Mouse (Mus musculus): ENCODE data around the gene Sh2b2. TPM values are rescaled to one million over a fixed set of nuclear protein-coding genes. Genes with fewer than 3 reads are reported as not detected.
"Not testable (repeated sequence)": the region's sequence is repeated elsewhere in the genome, so short reads cannot be mapped to it uniquely, and the experiment has no call there.

Sh2b2 gene
- polyA plus RNA-seq, 1 experiment from 2014 or later, result 10.2 TPM

DNA sequence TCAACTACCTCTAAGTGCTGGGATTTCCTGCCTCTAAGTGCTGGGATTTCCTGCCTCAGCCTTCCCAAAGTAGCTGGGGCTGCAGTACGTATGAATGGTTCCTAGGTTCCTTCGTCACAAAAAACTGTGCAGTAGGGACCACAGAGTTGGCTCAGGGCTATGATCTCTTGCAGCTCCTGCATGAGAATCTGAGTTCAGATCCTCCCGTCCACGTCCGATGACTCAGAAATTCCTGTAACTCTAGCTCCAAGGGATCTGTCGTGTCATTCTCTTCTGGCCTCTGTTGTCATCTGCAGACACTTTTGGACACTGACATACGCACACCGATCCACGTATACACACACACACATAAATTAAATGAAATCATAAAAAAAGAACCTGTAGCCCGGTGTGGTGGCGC is 33.6 kb downstream of the Sh2b2 start:
- H3K36me3 ChIP-seq (ENCODE audit: control insufficient read depth, insufficient read depth, low read length), result no peaks in the 10 kb centered on the region
- ATAC-seq (ENCODE audit: insufficient number of reproducible peaks, low FRiP score, low TSS enrichment, low read depth) (no peak), DNase-seq (ENCODE audit: low spot score) (no peak)
- H3K4me2 ChIP-seq (ENCODE audit: low read depth, severe bottlenecking), result no peak overlapping the region
- H3K4me1 ChIP-seq (ENCODE audit: control insufficient read depth, insufficient read depth, low read length), result no peaks in the 10 kb centered on the region
- H3K27ac ChIP-seq (replicated peaks; ENCODE audit: low read depth, low read length), result no peak overlapping the region
- H3K9ac ChIP-seq (ENCODE audit: low read length), result no peak overlapping the region
- H3K9me3 ChIP-seq (ENCODE audit: control insufficient read depth, low read length), result peaks cover 2% of the 10 kb centered on the region; the same call in 1 of the 2 replicates
- H3K27me3 ChIP-seq (ENCODE audit: control insufficient read depth, insufficient read depth, low read length), result no peaks in the 10 kb centered on the region
- H3K4me3 ChIP-seq (ENCODE audit: low read depth, low read length), result no peak overlapping the region
- WGBS, result 91% methylated on average over 11 of the region's 11 CpGs

DNA sequence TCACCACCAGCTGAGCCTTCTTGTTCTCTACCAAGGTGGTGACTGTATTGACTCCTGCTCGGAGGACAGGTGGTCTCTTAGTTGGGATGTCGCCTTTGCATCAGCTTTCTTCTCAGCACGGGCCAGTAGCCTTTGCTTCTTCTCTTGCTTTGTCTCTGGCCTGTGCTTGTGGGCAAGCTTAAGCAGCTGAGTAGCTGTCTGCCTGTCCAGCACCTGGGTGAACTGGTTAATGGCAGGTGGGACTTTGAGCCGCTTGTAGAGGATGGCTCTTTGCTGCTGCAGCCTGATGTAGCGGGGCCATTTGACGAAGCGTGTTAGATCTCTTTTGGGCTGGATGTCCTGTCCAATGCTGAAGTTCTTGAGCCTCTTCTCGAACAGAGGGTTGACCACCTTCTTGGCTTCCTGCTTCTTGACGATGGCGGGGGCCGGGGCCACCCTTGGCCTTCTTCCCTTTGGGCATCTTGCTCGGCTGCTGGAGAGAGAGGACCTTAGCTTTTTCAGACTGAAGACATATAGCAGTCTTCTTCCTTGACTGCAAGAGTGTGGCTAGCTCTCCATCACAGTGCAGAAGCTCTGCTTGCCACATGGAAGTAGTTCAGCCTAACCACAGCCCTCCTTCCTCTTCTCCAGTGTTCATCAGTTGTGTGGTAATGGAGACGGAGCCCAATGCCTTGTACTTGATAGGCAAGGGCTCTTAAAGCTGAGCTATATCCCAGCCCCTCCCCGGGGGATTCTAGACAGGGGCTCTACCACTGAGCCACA is 34.8 kb downstream of the Sh2b2 start:
- H3K27me3 ChIP-seq (ENCODE audit: control insufficient read depth, insufficient read depth, low read length); H3K27ac ChIP-seq (replicated peaks; ENCODE audit: low read depth, low read length); ATAC-seq (ENCODE audit: insufficient number of reproducible peaks, low FRiP score, low TSS enrichment, low read depth); H3K9ac ChIP-seq (ENCODE audit: low read length); H3K36me3 ChIP-seq (ENCODE audit: control insufficient read depth, insufficient read depth, low read length); DNase-seq (ENCODE audit: low spot score); H3K4me2 ChIP-seq (ENCODE audit: low read depth, severe bottlenecking); H3K9me3 ChIP-seq (ENCODE audit: control insufficient read depth, low read length); H3K4me1 ChIP-seq (ENCODE audit: control insufficient read depth, insufficient read depth, low read length); H3K4me3 ChIP-seq (ENCODE audit: low read depth, low read length): not testable (repeated sequence)
- 92% methylated on average over 14 of the region's 14 CpGs for WGBS

DNA sequence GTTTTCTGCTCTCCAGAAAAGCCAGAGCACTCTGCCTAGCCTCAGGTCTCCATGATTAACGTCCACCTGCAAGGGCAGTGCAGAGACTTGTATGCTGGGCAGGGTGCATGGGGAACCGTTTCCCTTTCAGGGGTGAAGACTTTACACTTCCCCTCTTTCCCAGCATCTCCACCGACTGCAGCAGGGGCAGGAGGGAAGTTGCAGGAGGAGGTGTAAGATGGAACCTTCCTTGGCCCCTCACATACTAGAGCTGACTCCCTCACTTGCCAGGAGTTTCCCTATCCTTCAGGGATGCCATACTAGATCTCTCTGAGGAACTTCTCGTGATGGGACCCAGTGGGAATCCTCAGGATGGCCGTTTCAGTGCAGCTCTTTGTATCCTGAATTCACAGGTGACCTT is 35.8 kb downstream of the Sh2b2 start:
- H3K4me2 ChIP-seq (ENCODE audit: low read depth, severe bottlenecking), result no peak overlapping the region
- no peak for ATAC-seq (ENCODE audit: insufficient number of reproducible peaks, low FRiP score, low TSS enrichment, low read depth)
- WGBS, result 78% methylated on average over 5 of the region's 5 CpGs

DNA sequence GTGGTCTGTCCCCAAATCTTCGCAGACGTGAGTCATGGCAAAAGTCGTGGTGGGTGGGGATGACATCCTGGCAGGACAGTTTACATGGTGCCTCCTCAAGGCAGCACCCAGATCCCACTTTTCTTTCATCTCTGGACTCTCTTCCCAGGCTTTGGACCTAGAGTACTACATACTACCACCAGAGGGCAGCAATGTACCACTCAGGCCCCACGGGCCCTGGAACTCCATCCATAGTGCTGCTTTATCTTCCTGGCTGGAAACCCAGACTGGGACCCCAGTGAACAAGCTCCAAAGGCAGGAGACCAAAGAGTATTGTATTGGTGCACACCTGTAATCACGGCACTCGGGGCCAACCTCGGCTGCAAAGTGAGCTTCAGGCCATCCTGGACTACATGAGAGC is 44.5 kb downstream of the Sh2b2 start:
- peak; percentile 78 for DNase-seq (ENCODE audit: low spot score)
- Histone ChIP-seq H3K27ac (replicated peaks; ENCODE audit: low read depth, low read length) (no peak overlapping the region), H3K4me1 (ENCODE audit: control insufficient read depth, insufficient read depth, low read length) (peaks cover 3% of the 10 kb centered on the region; the same call in 1 of the 2 replicates), H3K27me3 (ENCODE audit: control insufficient read depth, insufficient read depth, low read length) (no peaks in the 10 kb centered on the region), H3K4me2 (ENCODE audit: low read depth, severe bottlenecking) (no peak overlapping the region), H3K36me3 (ENCODE audit: control insufficient read depth, insufficient read depth, low read length) (no peaks in the 10 kb centered on the region), H3K9me3 (ENCODE audit: control insufficient read depth, low read length) (no peaks in the 10 kb centered on the region), H3K4me3 (ENCODE audit: low read depth, low read length) (no peak overlapping the region), H3K9ac (ENCODE audit: low read length) (no peak overlapping the region)
- ATAC-seq (ENCODE audit: insufficient number of reproducible peaks, low FRiP score, low TSS enrichment, low read depth), result peak; percentile 23; the same call in 1 of the 2 replicates
- WGBS, result 33% methylated on average over 7 of the region's 7 CpGs

More for the DNA sequence above, 35.8 kb downstream of the Sh2b2 start:
- Histone ChIP-seq H3K27ac (replicated peaks; ENCODE audit: low read depth, low read length) (no peak overlapping the region), H3K36me3 (ENCODE audit: control insufficient read depth, insufficient read depth, low read length) (no peaks in the 10 kb centered on the region), H3K4me1 (ENCODE audit: control insufficient read depth, insufficient read depth, low read length) (no peaks in the 10 kb centered on the region), H3K9me3 (ENCODE audit: control insufficient read depth, low read length) (no peaks in the 10 kb centered on the region; the same call in 1 of the 2 replicates), H3K27me3 (ENCODE audit: control insufficient read depth, insufficient read depth, low read length) (no peaks in the 10 kb centered on the region), H3K4me3 (ENCODE audit: low read depth, low read length) (no peak overlapping the region), H3K9ac (ENCODE audit: low read length) (no peak overlapping the region)
- DNase-seq (ENCODE audit: low spot score), result no peak

DNA sequence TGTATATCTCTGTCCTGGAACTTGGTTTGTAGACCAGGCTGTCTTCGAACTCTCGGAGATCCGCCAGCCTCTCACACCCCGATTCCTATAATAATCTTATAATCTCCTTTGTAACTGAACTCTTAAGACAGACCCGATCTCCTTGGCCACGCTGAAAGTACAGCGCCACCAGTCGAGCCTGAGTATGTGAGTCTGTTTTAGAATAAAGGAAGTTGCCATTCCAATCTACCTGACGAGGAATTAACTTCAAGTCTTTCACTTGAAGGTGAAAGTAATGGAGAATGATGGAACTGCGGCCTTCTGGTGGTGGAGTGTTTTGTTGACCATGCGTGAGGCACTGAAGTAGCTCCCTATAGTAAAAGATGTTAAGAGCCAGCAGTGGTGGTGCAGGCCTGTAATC is 46.8 kb downstream of the Sh2b2 start:
- peak; percentile 30 for DNase-seq (ENCODE audit: low spot score)
- H3K9ac ChIP-seq (ENCODE audit: low read length), result peak overlapping the region; percentile 80
- H3K9me3 ChIP-seq (ENCODE audit: control insufficient read depth, low read length), result no peaks in the 10 kb centered on the region
- H3K27me3 ChIP-seq (ENCODE audit: control insufficient read depth, insufficient read depth, low read length), result no peaks in the 10 kb centered on the region
- peak overlapping the region; percentile 46 for H3K4me2 ChIP-seq (ENCODE audit: low read depth, severe bottlenecking)
- no peak overlapping the region for H3K27ac ChIP-seq (replicated peaks; ENCODE audit: low read depth, low read length)
- peaks cover 3% of the 10 kb centered on the region; the same call in 1 of the 2 replicates for H3K4me1 ChIP-seq (ENCODE audit: control insufficient read depth, insufficient read depth, low read length)
- ATAC-seq (ENCODE audit: insufficient number of reproducible peaks, low FRiP score, low TSS enrichment, low read depth), result no peak
- peaks cover 10% of the 10 kb centered on the region; the same call in 1 of the 2 replicates for H3K36me3 ChIP-seq (ENCODE audit: control insufficient read depth, insufficient read depth, low read length)
- H3K4me3 ChIP-seq (ENCODE audit: low read depth, low read length), result peak overlapping the region; percentile 67
- WGBS, result 32% methylated on average over 11 of the region's 11 CpGs

DNA sequence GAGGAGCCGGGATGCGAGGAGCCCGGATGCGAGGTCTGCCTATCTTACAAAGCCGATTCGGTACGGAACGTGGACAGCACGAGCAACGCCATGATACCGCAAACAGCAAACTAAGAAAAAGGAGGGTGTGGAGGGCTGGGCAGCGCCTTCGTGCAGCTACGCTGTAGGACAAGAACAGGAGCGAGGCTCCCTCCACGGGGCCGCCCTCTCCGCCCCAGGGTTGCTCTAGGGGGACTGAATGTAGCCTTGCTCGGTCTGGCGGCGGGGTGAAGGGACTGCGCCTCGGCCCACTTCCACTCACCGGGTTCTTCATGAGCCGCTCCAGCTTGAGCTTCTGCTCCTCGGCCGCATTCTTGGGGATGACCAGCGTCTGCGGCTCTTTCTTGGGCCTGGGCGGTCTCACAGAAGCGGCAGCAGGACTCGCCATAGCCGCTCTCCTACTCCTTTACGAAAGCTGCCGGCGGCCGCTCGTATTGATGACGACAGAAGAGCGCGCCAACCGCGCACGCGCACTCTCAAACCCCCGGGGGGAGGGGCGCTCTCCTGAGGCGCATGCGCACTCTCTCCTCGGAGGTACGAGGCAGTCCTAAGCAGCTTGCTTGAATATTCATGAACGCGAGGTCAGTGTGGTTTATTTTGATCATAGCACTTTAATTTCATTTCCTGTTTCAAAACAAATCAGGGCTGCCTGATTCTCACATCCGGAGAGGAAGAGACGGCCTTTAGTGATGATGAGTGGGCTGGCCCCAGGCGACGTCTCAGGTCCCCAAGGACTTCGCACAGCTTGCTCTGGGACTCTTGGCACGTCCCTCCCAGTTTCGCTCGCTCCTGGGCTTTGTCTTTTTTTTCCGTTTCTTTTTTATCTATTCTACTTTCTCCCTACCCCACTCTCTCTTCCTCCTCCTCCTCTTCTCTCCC is 47.6 kb downstream of the Sh2b2 start, which contains the start of gene Prkrip1:
Gene Prkrip1 (minus strand): TSS at position 490 of the 918 bp plus-strand sequence.
- peak within 1 kb of the TSS; percentile 81 for H3K4me2 ChIP-seq (ENCODE audit: low read depth, severe bottlenecking)
- DNase-seq (ENCODE audit: low spot score) (peak; percentile 99), ATAC-seq (ENCODE audit: insufficient number of reproducible peaks, low FRiP score, low TSS enrichment, low read depth) (peak; percentile 74)
- peaks cover 10% of the 10 kb centered on the region; the same call in 1 of the 2 replicates for H3K36me3 ChIP-seq (ENCODE audit: control insufficient read depth, insufficient read depth, low read length)
- under 1% methylated on average over 60 of the region's 62 CpGs for WGBS
- no peaks in the 10 kb centered on the region for H3K27me3 ChIP-seq (ENCODE audit: control insufficient read depth, insufficient read depth, low read length)
- peak within 1 kb of the TSS; percentile 67 for H3K4me3 ChIP-seq (ENCODE audit: low read depth, low read length)
- H3K27ac ChIP-seq (replicated peaks; ENCODE audit: low read depth, low read length), result no peak within 1 kb of the TSS
- H3K9ac ChIP-seq (ENCODE audit: low read length), result peak within 1 kb of the TSS; percentile 80
- no peaks in the 10 kb centered on the region for H3K9me3 ChIP-seq (ENCODE audit: control insufficient read depth, low read length)
- H3K4me1 ChIP-seq (ENCODE audit: control insufficient read depth, insufficient read depth, low read length), result peaks cover 3% of the 10 kb centered on the region; the same call in 1 of the 2 replicates

DNA sequence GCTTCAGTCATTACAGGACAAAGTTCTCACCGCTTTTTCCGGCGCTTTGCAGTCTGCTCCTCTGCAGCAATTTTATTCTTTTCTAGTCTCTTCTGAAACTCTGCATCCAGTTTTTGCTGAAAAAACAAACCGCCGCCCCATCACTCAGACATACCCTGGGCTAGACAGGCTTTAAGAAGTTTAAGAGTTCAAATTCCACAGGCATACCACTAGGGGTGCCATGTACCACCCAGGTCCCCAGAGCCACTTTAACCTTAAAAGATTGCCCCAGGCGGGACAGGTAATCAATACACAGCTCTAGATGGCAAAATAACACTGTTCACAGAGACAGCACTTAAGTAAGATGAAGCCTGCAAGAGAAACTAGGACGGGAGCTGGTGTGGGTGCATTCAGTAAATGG is 54.5 kb downstream of the Sh2b2 start:
- Histone ChIP-seq H3K4me1 (ENCODE audit: control insufficient read depth, insufficient read depth, low read length) (no peaks in the 10 kb centered on the region), H3K9ac (ENCODE audit: low read length) (no peak overlapping the region), H3K4me2 (ENCODE audit: low read depth, severe bottlenecking) (no peak overlapping the region), H3K4me3 (ENCODE audit: low read depth, low read length) (no peak overlapping the region), H3K27me3 (ENCODE audit: control insufficient read depth, insufficient read depth, low read length) (no peaks in the 10 kb centered on the region), H3K9me3 (ENCODE audit: control insufficient read depth, low read length) (no peaks in the 10 kb centered on the region), H3K27ac (replicated peaks; ENCODE audit: low read depth, low read length) (no peak overlapping the region), H3K36me3 (ENCODE audit: control insufficient read depth, insufficient read depth, low read length) (peaks cover 18% of the 10 kb centered on the region; the same call in 1 of the 2 replicates)
- WGBS, result 85% methylated on average over 7 of the region's 7 CpGs
- ATAC-seq (ENCODE audit: insufficient number of reproducible peaks, low FRiP score, low TSS enrichment, low read depth), result no peak
- DNase-seq (ENCODE audit: low spot score), result no peak

DNA sequence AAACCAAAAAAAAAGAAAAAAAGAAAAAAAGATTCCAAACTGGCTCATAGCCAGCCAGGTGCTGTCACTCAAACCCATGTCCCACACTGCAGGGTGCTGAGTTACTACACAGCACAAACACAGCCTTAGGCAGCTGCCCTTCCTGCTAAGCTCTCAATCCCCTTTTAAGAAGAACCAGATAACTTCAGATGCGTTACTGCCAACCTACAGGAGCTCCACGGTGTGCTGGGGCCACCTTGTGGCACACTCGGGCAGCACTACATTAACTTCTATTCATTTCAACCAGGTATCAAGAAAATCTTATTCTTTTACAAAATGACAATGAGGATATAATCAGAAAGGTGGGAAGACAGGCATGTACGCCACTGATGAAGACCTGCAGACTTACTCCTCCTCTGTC is 59.6 kb downstream of the Sh2b2 start:
- Histone ChIP-seq H3K4me2 (ENCODE audit: low read depth, severe bottlenecking) (no peak overlapping the region), H3K36me3 (ENCODE audit: control insufficient read depth, insufficient read depth, low read length) (peaks cover 12% of the 10 kb centered on the region), H3K9ac (ENCODE audit: low read length) (no peak overlapping the region), H3K4me1 (ENCODE audit: control insufficient read depth, insufficient read depth, low read length) (no peaks in the 10 kb centered on the region), H3K27me3 (ENCODE audit: control insufficient read depth, insufficient read depth, low read length) (no peaks in the 10 kb centered on the region), H3K9me3 (ENCODE audit: control insufficient read depth, low read length) (no peaks in the 10 kb centered on the region), H3K27ac (replicated peaks; ENCODE audit: low read depth, low read length) (no peak overlapping the region), H3K4me3 (ENCODE audit: low read depth, low read length) (no peak overlapping the region)
- WGBS, result 51% methylated on average over 4 of the region's 4 CpGs
- ATAC-seq (ENCODE audit: insufficient number of reproducible peaks, low FRiP score, low TSS enrichment, low read depth) (no peak), DNase-seq (ENCODE audit: low spot score) (peak; percentile 50)
